ENCODE assay signal across 9 mouse cellular contexts in genomic region chr4:46374455-46374854, GRCm38 (mm10). TPM values are rescaled to one million over a fixed set of nuclear protein-coding genes. Genes with fewer than 3 reads are reported as not detected.
DNase-seq lines count a peak whose midpoint lies in the region; ATAC-seq and TF ChIP-seq lines count a peak whose summit lies in the region.
"Had no signal": no experiment of that assay in that cellular context is flagged by ENCODE, and none has a peak within 500 bp of the region (broad histone marks: within the 10 kb centered on the region; RNA-seq: fewer than 3 reads in every experiment).

No protein-coding gene starts in this region.

- no peak overlapping the region for H3K4me3 ChIP-seq in lung, adult 2 months (replicated peaks; ENCODE audit: extremely low read depth, low read depth, low read length)
- peak overlapping the region; percentile 25 for H3K4me3 ChIP-seq in forebrain, embryonic 11.5 days (ENCODE audit: low read depth, low read length)
- peak overlapping the region; percentile 92 for H3K4me3 ChIP-seq in megakaryocyte, embryonic 14.5 days (replicated peaks)

- peak overlapping the region; percentile 52 for H3K4me2 ChIP-seq in forebrain, embryonic 11.5 days (ENCODE audit: low read depth, low read length, severe bottlenecking)

- no peaks in the 10 kb centered on the region; the same call in 1 of the 2 replicates for H3K36me3 ChIP-seq in forebrain, embryonic 11.5 days (ENCODE audit: control insufficient read depth, insufficient read depth, low read length)
- H3K36me3 ChIP-seq in megakaryocyte, embryonic 14.5 days (replicated peaks; ENCODE audit: low read length), result peaks cover 40% of the 10 kb centered on the region

- WGBS in lung, adult 2 months, result 58% methylated on average over 6 of the region's 6 CpGs
- WGBS in forebrain, embryonic 11.5 days, result 55% methylated on average over 6 of the region's 6 CpGs

- no peak overlapping the region for H3K27ac ChIP-seq in forebrain, embryonic 11.5 days (ENCODE audit: low read depth, low read length)

- no peak for DNase-seq in lung, adult 2 months
- no peak for DNase-seq in lung, postnatal 25 days (ENCODE audit: low spot score)
- peak; percentile 88 for DNase-seq in ZHBTc4 (ENCODE audit: low read depth, low spot score)
- DNase-seq in forebrain, embryonic 11.5 days (ENCODE audit: low spot score), result no peak
- DNase-seq in kidney, adult 9 months, result peak; percentile 25
- DNase-seq in thymus, postnatal 36 days, result peak; percentile 24 to 25
- DNase-seq in gastrocnemius, postnatal 4 days (ENCODE audit: low spot score in 2 of 2), result no peak

- TF ChIP-seq CTCF in lung, adult 2 months (IDR thresholded peaks at IDR 0.05; ENCODE audit: insufficient read depth, low read length), result peak; percentile 39; the same call in 1 of the 2 replicates

- no peaks in the 10 kb centered on the region; the same call in 1 of the 2 replicates for H3K27me3 ChIP-seq in forebrain, embryonic 11.5 days (ENCODE audit: control insufficient read depth, insufficient read depth, low read length)
- H3K27me3 ChIP-seq in megakaryocyte, embryonic 14.5 days (replicated peaks), result peaks cover 3% of the 10 kb centered on the region

- no peak overlapping the region for H3K9ac ChIP-seq in forebrain, embryonic 11.5 days (ENCODE audit: low read length)

- TF ChIP-seq POLR2A in lung, adult 2 months (IDR thresholded peaks at IDR 0.05; ENCODE audit: borderline replicate concordance, extremely low read depth, low read depth, low read length), result no peak

- no peaks in the 10 kb centered on the region for H3K9me3 ChIP-seq in forebrain, embryonic 11.5 days (ENCODE audit: control insufficient read depth, low read length)
- H3K9me3 ChIP-seq in megakaryocyte, embryonic 14.5 days, result 0 out of 2 replicates have a peak, but pooled peaks cover 4% of the 10 kb centered on the region

- H3K4me1 ChIP-seq in lung, adult 2 months (ENCODE audit: control insufficient read depth, insufficient read depth, low read length), result peaks cover 3% of the 10 kb centered on the region; the same call in 1 of the 2 replicates
- 0 out of 2 replicates have a peak, but pooled peaks cover 2% of the 10 kb centered on the region for H3K4me1 ChIP-seq in forebrain, embryonic 11.5 days (replicated peaks; ENCODE audit: control insufficient read depth, insufficient read depth, low read length)
- H3K4me1 ChIP-seq in megakaryocyte, embryonic 14.5 days, result peaks cover 44% of the 10 kb centered on the region

- no peak for ATAC-seq in forebrain, embryonic 11.5 days (replicated peaks; ENCODE audit: low FRiP score)

RNA-seq across cellular contexts. Expression of gene Trmo, which starts 14.8 kb away (rescaled TPM):
- 4.3 and 5.5 TPM in 2 replicates for polyA plus RNA-seq in lung, adult 2 months (2012; rRNA removed)
- 10.9 and 11.6 TPM in 2 replicates for polyA plus RNA-seq in forebrain, embryonic 11.5 days (2014; fragmentation: Nextera tagmentation; extraction: Ambion mirVana)
- polyA plus RNA-seq in megakaryocyte, embryonic 14.5 days (2012; ENCODE audit: insufficient read depth, low replicate concordance), result 1.5 and 3.7 TPM in 2 replicates
- 1 to 10 TPM; 3.9 to 4.1 TPM for total RNA-seq in gastrocnemius, postnatal 4 days (2021)

RNA-seq across cellular contexts. Expression of gene Foxe1, which starts 31.0 kb away (rescaled TPM):
- 1.6 TPM in 1 of 2 replicates, not detected in the other for polyA plus RNA-seq in lung, adult 2 months (2012; rRNA removed)
- 0.08 TPM in 1 of 2 replicates, not detected in the other for polyA plus RNA-seq in forebrain, embryonic 11.5 days (2014; fragmentation: Nextera tagmentation; extraction: Ambion mirVana)
- not detected in 2 replicates for polyA plus RNA-seq in megakaryocyte, embryonic 14.5 days (2012; ENCODE audit: insufficient read depth, low replicate concordance)
- total RNA-seq in gastrocnemius, postnatal 4 days (2021), result not detected
- total RNA-seq: heart, postnatal 36 days had no signal

RNA-seq across cellular contexts. Expression of gene Hemgn, which starts 38.9 kb away (rescaled TPM):
- polyA plus RNA-seq in lung, adult 2 months (2012; rRNA removed), result not detected in 2 replicates
- polyA plus RNA-seq in forebrain, embryonic 11.5 days (2014; fragmentation: Nextera tagmentation; extraction: Ambion mirVana), result 19.7 and 21.0 TPM in 2 replicates
- polyA plus RNA-seq in megakaryocyte, embryonic 14.5 days (2012; ENCODE audit: insufficient read depth, low replicate concordance), result 5.5 and 13.1 TPM in 2 replicates
- under 1 TPM in 1 of 2 experiments, not detected in 1; 0.54 TPM for total RNA-seq in gastrocnemius, postnatal 4 days (2021)

Comparison
In these comparisons a context has a peak if more than half of its experiments do, and no peak if none do; other contexts are left out.
1. DNase-seq: peak in ZHBTc4 (single experiment), kidney, adult 9 months (single experiment) and thymus, postnatal 36 days (2 of 2); none in lung, adult 2 months (single experiment), lung, postnatal 25 days (single experiment), forebrain, embryonic 11.5 days (single experiment) and gastrocnemius, postnatal 4 days (0 of 2).